Mouse (Mus musculus) CH12.LX (cell line): ENCODE data around the gene Olfr1340.

Experiments used
- CHD1 ChIP-seq: IDR thresholded peaks from 2 replicates; pipeline ENCODE4 v1.6.1; 2012; ENCODE audit warnings: low read depth, low read length, improper control_type of control experiment, inconsistent platforms
- CHD2 ChIP-seq: IDR thresholded peaks from 2 replicates; pipeline ENCODE4 v1.6.1; 2011; ENCODE audit warnings: low read length, improper control_type of control experiment
- ELF1 ChIP-seq: IDR thresholded peaks from 2 replicates; pipeline ENCODE4 v1.6.1; 2014; ENCODE audit warnings: low read depth, mild to moderate bottlenecking, inconsistent platforms, low read length, improper control_type of control experiment
- ETS1 ChIP-seq: conservative IDR thresholded peaks from 2 replicates; pipeline ENCODE4 v1.6.1; 2012; ENCODE audit warnings: low read depth, mild to moderate bottlenecking, inconsistent platforms, low read length, improper control_type of control experiment, moderate library complexity
- KAT2A ChIP-seq: IDR thresholded peaks from 2 replicates; pipeline ENCODE4 v1.6.1; 2012; ENCODE audit warnings: low read length, improper control_type of control experiment, inconsistent platforms; ENCODE audit not compliant: insufficient replicate concordance
- MAX ChIP-seq: IDR thresholded peaks from 2 replicates; pipeline ENCODE4 v1.6.1; 2011; ENCODE audit warnings: low read length, improper control_type of control experiment
- MXI1 ChIP-seq: IDR thresholded peaks from 2 replicates; pipeline ENCODE4 v1.6.1; 2011; ENCODE audit warnings: mild to moderate bottlenecking, low read depth, low read length, improper control_type of control experiment
- NRF1 ChIP-seq: IDR thresholded peaks from 2 replicates; pipeline ENCODE4 v1.6.1; 2014; ENCODE audit warnings: low read depth, mild to moderate bottlenecking, inconsistent platforms, low read length, improper control_type of control experiment, moderate library complexity
- POLR2A ChIP-seq: IDR thresholded peaks from 2 replicates; pipeline ENCODE4 v1.6.1; 2011; ENCODE audit warnings: low read depth, mild to moderate bottlenecking, improper control_type of control experiment, low read length
- SMC3 ChIP-seq: IDR thresholded peaks from 2 replicates; pipeline ENCODE4 v1.6.1; 2011; ENCODE audit warnings: low read depth, low read length, improper control_type of control experiment
- TBP ChIP-seq: conservative IDR thresholded peaks from 2 replicates; pipeline ENCODE4 v1.6.1; 2011; ENCODE audit warnings: low read depth, low read length, improper control_type of control experiment
- USF2 ChIP-seq: conservative IDR thresholded peaks from 2 replicates; pipeline ENCODE4 v1.6.1; 2011; ENCODE audit warnings: low read depth, low read length, improper control_type of control experiment
- ZC3H11A ChIP-seq: IDR thresholded peaks from 2 replicates; pipeline ENCODE4 v1.6.1; 2012; ENCODE audit warnings: low read depth, mild to moderate bottlenecking, inconsistent platforms, low read length, improper control_type of control experiment

GRCm38 (mm10) chr4:118739574-118739973 is 19.6 kb downstream of the Olfr1340 start:
- TF ChIP-seq KAT2A (no peak), ZC3H11A (no peak), POLR2A (no peak), CHD1 (no peak), NRF1 (no peak), USF2 (no peak), TBP (no peak), ELF1 (no peak), CHD2 (no peak), MXI1 (no peak), SMC3 (no peak), ETS1 (no peak), MAX (no peak)
